ENCODE assay signal across 9 mouse cellular contexts in genomic region chr1:53715446-53715845, GRCm38 (mm10). TPM values are rescaled to one million over a fixed set of nuclear protein-coding genes. Genes with fewer than 3 reads are reported as not detected.
DNase-seq lines count a peak whose midpoint lies in the region; ATAC-seq and TF ChIP-seq lines count a peak whose summit lies in the region.
"Had no signal": no experiment of that assay in that cellular context is flagged by ENCODE, and none has a peak within 500 bp of the region (broad histone marks: within the 10 kb centered on the region; RNA-seq: fewer than 3 reads in every experiment).

No protein-coding gene starts in this region.

- 2% methylated on average over 4 of the region's 4 CpGs for WGBS in lung, adult 2 months

- no peaks in the 10 kb centered on the region for H3K4me1 ChIP-seq in lung, adult 2 months (ENCODE audit: control insufficient read depth, insufficient read depth, low read length)
- H3K4me1 ChIP-seq: liver, embryonic 13.5 days had no signal

- peak; percentile 12; the same call in 1 of the 2 replicates for TF ChIP-seq CTCF in lung, adult 2 months (IDR thresholded peaks at IDR 0.05; ENCODE audit: insufficient read depth, low read length)

- DNase-seq in frontal cortex, adult 2 months (ENCODE audit: extremely low spot score in 1 of 2, low spot score in 1 of 2), result peak; percentile 23 to 92
- DNase-seq in frontal cortex, postnatal 14 days (ENCODE audit: low spot score in 2 of 2), result no peak
- DNase-seq in lung, adult 2 months, result no peak
- DNase-seq in lung, adult 18-20 months, result no peak
- DNase-seq in T-cell, adult 2 months (ENCODE audit: low spot score), result peak; percentile 38
- peak; percentile 66 for DNase-seq in hindlimb bud, embryonic 11.5 days (ENCODE audit: extremely low spot score, low read depth, low spot score)
- DNase-seq in urinary bladder, postnatal 14 days (ENCODE audit: low spot score), result no peak
- DNase-seq: liver, embryonic 13.5 days had no signal

- no peak overlapping the region for H3K4me3 ChIP-seq in lung, adult 2 months (replicated peaks; ENCODE audit: extremely low read depth, low read depth, low read length)
- H3K4me3 ChIP-seq: liver, embryonic 13.5 days had no signal

- ATAC-seq in erythroblast, adult 5-6 weeks (replicated peaks; ENCODE audit: low FRiP score, poor library complexity, severe bottlenecking), result no peak

- no peak for TF ChIP-seq POLR2A in lung, adult 2 months (IDR thresholded peaks at IDR 0.05; ENCODE audit: borderline replicate concordance, extremely low read depth, low read depth, low read length)

RNA-seq across cellular contexts. Expression of gene Dnah7a, which starts 8.9 kb away (rescaled TPM):
- 4.3 and 5.5 TPM in 2 replicates for polyA plus RNA-seq in frontal cortex, adult 2 months (2012; rRNA removed)
- polyA plus RNA-seq in lung, adult 2 months (2012; rRNA removed), result 1.2 and 1.4 TPM in 2 replicates
- not detected in 2 replicates for total RNA-seq in erythroblast, adult 5-6 weeks (2015; ENCODE audit: low replicate concordance)
- total RNA-seq in erythroblast, adult 5-6 weeks (2017; ENCODE audit: low replicate concordance), result under 0.01 and 1.1 TPM in 2 replicates
- polyA plus RNA-seq: liver, embryonic 13.5 days had no signal

Comparison
In these comparisons a context has a peak if more than half of its experiments do, and no peak if none do; other contexts are left out.
1. DNase-seq: peak in frontal cortex, adult 2 months (2 of 2), T-cell, adult 2 months (single experiment) and hindlimb bud, embryonic 11.5 days (single experiment); none in frontal cortex, postnatal 14 days (0 of 2), lung, adult 2 months (single experiment), lung, adult 18-20 months (0 of 2) and urinary bladder, postnatal 14 days (single experiment).